Mouse (Mus musculus) 3T3-L1 (cell line): ENCODE measurements around the gene Timm10b.

ENCODE experiments used
- DNase-seq: peaks from one replicate; pipeline ENCODE4 v3.0.0-alpha.2; 2015; ENCODE audit warnings: low read depth, low spot score

The Timm10b gene

GRCm38 (mm10) chr7:105640233-105640893, 507 bp downstream of the Timm10b start, which contains the start of the genes Arfip2 and Gm45799:
Gene Arfip2, minus strand, starts transcription at chr7:105640416.
Gene Gm45799, plus strand, starts transcription at chr7:105640552.
- DNase-seq = peak; percentile 99

GRCm38 (mm10) chr7:105640894-105641255, 1.0 kb downstream of the Timm10b start:
- DNase-seq = no peak

GRCm38 (mm10) chr7:105641936-105642335, 2.1 kb downstream of the Timm10b start:
- peak; percentile 46 for DNase-seq

GRCm38 (mm10) chr7:105650639-105651435, 11.0 kb downstream of the Timm10b start, which contains the start of gene Dnhd1:
Gene Dnhd1, plus strand, starts transcription at chr7:105650827.
- peak; percentile 86 for DNase-seq

- DNase-seq = no peak
These were observed 45.8 kb downstream of the Timm10b start for GRCm38 (mm10) chr7:105685541-105686197.

- no peak for DNase-seq
These were observed 51.0 kb downstream of the Timm10b start for GRCm38 (mm10) chr7:105690875-105691274.
